Mouse (Mus musculus): ENCODE measurements around the gene Gm17018.
"Not testable (repeated sequence)": the region's sequence is repeated elsewhere in the genome, so short reads cannot be mapped to it uniquely, and the experiment has no call there.

The Gm17018 gene

GRCm38 (mm10) chr19:45560153-45560890 is at the start of gene Gm17018, which contains the start of gene Poll:
TSS of gene Gm17018 (plus strand) at chr19:45560615.
TSS of gene Poll (minus strand) at chr19:45560531.
- ATAC-seq (ENCODE audit: low TSS enrichment), result peak; percentile 97

GRCm38 (mm10) chr19:45510680-45511079 is 49.7 kb upstream of the Gm17018 start:
- no peak for ATAC-seq (ENCODE audit: low TSS enrichment)

- ATAC-seq (ENCODE audit: low TSS enrichment), result no peak
Measured at GRCm38 (mm10) chr19:45511406-45511805, 49.0 kb upstream of the Gm17018 start.

GRCm38 (mm10) chr19:45515341-45515740 is 45.1 kb upstream of the Gm17018 start:
- no peak for ATAC-seq (ENCODE audit: low TSS enrichment)

- no peak for ATAC-seq (ENCODE audit: low TSS enrichment)
Measured at GRCm38 (mm10) chr19:45516264-45516663, 44.2 kb upstream of the Gm17018 start.

- no peak for ATAC-seq (ENCODE audit: low TSS enrichment)
Measured at GRCm38 (mm10) chr19:45527382-45527781, 33.0 kb upstream of the Gm17018 start.

GRCm38 (mm10) chr19:45527931-45528534 is 32.4 kb upstream of the Gm17018 start:
- ATAC-seq (ENCODE audit: low TSS enrichment), result no peak

- ATAC-seq (ENCODE audit: low TSS enrichment), result peak; percentile 47
Measured at GRCm38 (mm10) chr19:45529294-45529693, 31.1 kb upstream of the Gm17018 start.

- ATAC-seq (ENCODE audit: low TSS enrichment), result no peak
Measured at GRCm38 (mm10) chr19:45530200-45530995, 30.0 kb upstream of the Gm17018 start.

- no peak for ATAC-seq (ENCODE audit: low TSS enrichment)
Measured at GRCm38 (mm10) chr19:45531554-45531953, 28.9 kb upstream of the Gm17018 start.

GRCm38 (mm10) chr19:45533617-45534016 is 26.8 kb upstream of the Gm17018 start:
- ATAC-seq (ENCODE audit: low TSS enrichment), result no peak

GRCm38 (mm10) chr19:45535214-45535735 is 25.1 kb upstream of the Gm17018 start:
- no peak for ATAC-seq (ENCODE audit: low TSS enrichment)

GRCm38 (mm10) chr19:45535929-45536328 is 24.5 kb upstream of the Gm17018 start:
- no peak for ATAC-seq (ENCODE audit: low TSS enrichment)

GRCm38 (mm10) chr19:45537505-45537904 is 22.9 kb upstream of the Gm17018 start:
- peak; percentile 57; the same call in 1 of the 2 replicates for ATAC-seq (ENCODE audit: low TSS enrichment)

GRCm38 (mm10) chr19:45540657-45541408 is 19.6 kb upstream of the Gm17018 start:
- ATAC-seq (ENCODE audit: low TSS enrichment), result no peak

GRCm38 (mm10) chr19:45541409-45542041 is 18.9 kb upstream of the Gm17018 start:
- ATAC-seq (ENCODE audit: low TSS enrichment), result 0 out of 2 replicates have a peak, but pooled peaks have one; percentile 18

GRCm38 (mm10) chr19:45542061-45542460 is 18.4 kb upstream of the Gm17018 start:
- no peak for ATAC-seq (ENCODE audit: low TSS enrichment)

GRCm38 (mm10) chr19:45544152-45544924 is 16.1 kb upstream of the Gm17018 start:
- ATAC-seq (ENCODE audit: low TSS enrichment), result 0 out of 2 replicates have a peak, but pooled peaks have one; percentile 5

- ATAC-seq (ENCODE audit: low TSS enrichment), result peak; percentile 76
Measured at GRCm38 (mm10) chr19:45544925-45545321, 15.5 kb upstream of the Gm17018 start.

- not testable (repeated sequence) for ATAC-seq (ENCODE audit: low TSS enrichment)
Measured at GRCm38 (mm10) chr19:45548196-45548595, 12.2 kb upstream of the Gm17018 start.

All from frontal cortex, adult (tissue).